Mouse (Mus musculus) frontal cortex, adult (tissue): ENCODE data around the gene Sugct.

Experiments
- ATAC-seq: cut with Nextera tagmentation; 2 replicates; pipeline ENCODE4 v1.9.2; 2017; ENCODE audit warnings: mild to moderate bottlenecking, moderate library complexity, mixed read lengths; ENCODE audit not compliant: low TSS enrichment

Gene Sugct

GRCm38 (mm10) chr13:17296460-17296859, 398.9 kb downstream of the Sugct start:
- no peak for ATAC-seq

- ATAC-seq: no peak
Observed at GRCm38 (mm10) chr13:17291057-17291456, 404.3 kb downstream of the Sugct start.

- ATAC-seq: no peak
Observed at GRCm38 (mm10) chr13:17288377-17288776, 407.0 kb downstream of the Sugct start.

DNA sequence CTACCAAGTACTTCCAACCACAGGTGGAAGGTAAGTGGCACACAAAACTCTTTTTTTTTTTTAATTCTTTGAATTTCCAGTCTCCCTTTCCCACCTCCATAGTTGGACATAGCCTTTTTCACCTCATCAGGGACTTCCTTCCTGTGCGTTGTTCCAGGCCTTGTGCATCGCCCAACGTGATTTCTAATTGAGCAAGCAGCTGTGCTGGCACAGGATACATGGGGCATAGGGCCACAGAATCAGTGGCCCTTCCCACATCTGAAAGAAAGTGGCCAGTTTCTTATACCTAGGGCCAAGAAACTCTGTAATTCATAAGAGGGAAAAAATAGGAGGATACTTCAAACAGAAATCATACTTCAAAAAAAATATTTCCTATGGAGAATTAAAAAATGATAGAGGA, 449.4 kb downstream of the Sugct start:
- no peak for ATAC-seq

GRCm38 (mm10) chr13:17216524-17216923, 478.8 kb downstream of the Sugct start:
- no peak for ATAC-seq

DNA sequence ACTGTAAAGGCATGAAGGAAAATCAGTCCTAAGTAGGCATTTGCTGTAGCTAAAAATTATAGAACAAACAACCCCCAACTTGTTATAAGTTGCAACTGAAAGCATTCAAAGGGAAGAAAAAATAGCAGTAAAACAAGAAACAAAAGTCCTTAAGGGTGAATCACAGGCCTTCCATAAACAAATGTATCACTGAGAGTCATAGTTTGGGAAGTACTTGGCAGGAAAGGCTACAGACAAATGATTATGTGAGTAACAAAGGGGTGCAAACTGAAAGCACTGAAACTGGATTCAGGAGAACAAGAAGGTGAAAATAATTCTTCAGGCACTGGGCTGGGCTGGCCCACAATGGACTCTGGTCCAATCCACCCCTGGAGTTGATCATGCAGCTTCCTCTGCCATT, 482.7 kb downstream of the Sugct start:
- ATAC-seq: no peak

DNA sequence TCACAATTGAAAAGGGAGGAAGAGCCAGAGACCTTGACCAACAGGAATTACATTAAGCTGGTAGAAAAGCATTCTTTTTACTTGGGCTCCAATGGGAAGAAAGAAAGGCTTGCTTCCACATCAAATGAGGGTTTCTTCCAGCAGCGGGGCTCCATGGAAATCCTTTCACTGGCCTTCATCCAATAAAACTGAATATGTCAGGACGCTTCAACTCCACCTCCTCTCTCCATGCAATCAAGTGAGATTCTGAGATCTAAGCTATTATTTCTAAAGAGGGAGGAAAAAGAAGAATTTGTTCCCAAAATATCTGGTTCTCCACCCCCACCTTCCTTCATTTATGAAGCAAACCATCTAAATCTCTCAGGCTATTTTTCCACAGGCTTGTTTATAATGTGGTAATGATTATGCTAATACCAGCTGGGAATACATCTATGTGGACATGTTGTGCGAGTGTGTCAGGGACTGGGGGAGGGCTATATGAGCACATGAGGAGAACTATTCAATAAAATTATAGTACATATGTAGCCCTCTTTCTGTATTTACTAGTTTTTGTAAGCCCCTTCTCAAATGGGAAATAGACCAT, 505.1 kb downstream of the Sugct start:
- no peak for ATAC-seq

- no peak for ATAC-seq
Observed at GRCm38 (mm10) chr13:17185253-17185652, 510.1 kb downstream of the Sugct start.

DNA sequence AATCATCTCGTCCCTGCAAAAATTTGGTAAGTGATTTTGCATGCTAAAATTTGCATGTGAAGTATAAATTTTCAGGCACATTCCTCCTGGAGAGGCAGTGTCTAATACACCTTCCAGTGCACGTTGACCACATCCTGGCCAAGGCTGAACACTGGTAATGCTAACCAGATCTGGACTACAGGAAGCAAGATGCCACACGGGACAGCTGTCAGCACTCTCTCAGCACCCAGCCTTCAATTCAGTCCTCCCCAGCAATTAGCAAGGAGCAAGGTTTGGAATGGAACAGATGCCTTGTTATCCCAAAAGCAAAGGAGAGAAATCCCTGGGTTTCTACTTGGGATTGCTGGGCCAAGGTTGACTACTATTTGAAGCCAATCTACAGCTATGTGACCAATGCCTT, 529.4 kb downstream of the Sugct start:
- ATAC-seq: no peak

- ATAC-seq: no peak
Observed at GRCm38 (mm10) chr13:17164721-17165120, 530.6 kb downstream of the Sugct start.

GRCm38 (mm10) chr13:17146441-17146992, 548.8 kb downstream of the Sugct start:
- ATAC-seq: no peak

DNA sequence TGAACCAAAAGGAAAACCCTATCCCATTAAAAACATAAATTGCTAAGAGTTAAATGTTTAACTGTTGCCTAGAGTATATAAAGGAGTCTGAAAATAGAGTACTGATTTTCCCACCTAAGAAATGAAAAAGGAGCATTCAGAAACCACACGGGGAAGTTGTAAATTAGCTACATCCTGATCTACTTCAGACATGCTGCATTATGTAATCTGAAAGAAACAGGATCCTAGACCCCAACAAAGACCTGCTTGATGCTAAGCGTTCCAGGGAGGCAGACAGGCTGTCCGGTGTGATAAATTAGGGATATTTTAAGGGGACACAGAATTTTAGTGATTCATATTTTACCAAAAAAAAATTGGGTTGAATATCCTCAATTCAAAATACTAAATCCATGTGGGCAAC, 579.3 kb downstream of the Sugct start:
- ATAC-seq: no peak

GRCm38 (mm10) chr13:17102372-17102771, 593.0 kb downstream of the Sugct start:
- ATAC-seq: no peak

DNA sequence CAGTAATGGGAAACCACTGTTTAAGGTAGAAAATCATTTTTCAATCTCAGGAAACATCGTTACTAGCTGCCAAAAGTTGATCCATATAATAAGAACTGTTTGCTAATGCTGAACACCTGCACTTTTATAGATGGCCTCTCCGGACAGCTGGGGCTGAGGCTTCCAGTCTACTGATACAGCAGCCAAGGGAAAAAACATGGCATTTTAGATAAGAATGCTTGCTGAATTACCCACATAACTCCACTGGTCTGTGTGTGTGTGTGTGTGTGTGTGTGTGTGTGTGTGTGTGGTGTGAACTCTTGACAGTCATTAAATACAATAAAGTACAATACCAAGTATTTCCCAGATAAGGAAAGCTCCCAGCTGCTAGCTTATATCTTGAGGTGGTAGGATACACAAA, 608.8 kb downstream of the Sugct start:
- ATAC-seq: no peak

- no peak for ATAC-seq
Observed at GRCm38 (mm10) chr13:17086146-17086545, 609.2 kb downstream of the Sugct start.

DNA sequence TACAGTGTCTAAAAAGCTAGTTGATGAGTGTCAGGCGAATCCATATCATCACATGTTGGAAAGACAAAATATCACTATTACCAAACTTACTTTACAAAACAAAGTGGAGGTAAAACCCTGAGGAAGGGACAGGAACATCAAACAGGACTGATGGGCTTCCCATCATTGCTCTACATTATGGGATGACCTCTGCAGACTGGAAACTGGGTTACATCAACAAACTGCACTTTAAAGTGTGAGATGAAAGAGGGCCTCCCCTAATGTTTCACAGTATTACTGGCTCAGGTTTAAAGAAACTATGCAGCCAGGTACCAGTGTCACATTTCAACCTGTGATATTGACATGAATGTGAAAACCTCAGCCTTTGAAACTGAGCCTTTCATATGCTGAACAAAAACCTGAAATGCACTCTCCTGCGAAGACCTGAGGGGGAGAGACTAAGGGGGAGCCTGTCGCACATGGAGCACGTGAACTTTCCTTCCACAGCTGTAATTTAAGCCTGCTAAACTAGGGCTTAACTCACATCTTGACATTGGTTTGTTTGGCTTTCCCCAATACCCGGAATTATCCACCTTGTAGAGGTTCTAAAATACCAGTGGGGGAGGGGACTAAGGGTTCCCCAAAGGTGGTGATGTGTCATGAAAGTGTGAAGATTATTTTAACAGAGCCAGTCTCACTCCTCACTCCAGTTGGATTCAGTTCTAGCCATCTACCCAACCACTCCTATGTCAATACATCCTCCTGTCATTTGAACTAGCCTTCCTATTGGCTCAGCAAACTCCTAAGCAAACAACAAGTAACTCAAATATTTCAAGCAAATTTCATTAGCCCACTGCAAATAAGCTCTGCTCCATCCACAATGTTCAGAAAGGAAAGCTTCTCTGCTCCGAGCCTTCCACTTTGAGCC, 610.2 kb downstream of the Sugct start:
- no peak for ATAC-seq

DNA sequence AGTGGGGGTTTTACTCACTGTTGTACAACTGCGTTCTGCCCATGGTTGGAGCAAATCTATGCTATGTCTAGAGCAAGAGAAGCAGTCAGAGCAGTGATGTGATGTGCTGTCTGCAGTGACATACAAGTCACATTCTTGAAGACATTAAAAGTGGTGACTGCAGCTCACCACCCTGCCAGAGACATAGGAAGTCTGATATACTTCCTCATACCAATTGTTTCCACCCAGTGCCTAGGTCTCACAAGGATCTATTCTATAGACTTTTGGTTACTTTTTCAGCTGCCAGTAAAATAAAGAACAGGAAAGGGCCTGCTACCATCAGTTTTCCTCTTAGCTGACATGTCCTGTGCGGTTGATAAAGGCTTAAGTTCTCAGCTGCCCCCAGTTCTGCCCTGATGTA, 613.7 kb downstream of the Sugct start:
- ATAC-seq: no peak

DNA sequence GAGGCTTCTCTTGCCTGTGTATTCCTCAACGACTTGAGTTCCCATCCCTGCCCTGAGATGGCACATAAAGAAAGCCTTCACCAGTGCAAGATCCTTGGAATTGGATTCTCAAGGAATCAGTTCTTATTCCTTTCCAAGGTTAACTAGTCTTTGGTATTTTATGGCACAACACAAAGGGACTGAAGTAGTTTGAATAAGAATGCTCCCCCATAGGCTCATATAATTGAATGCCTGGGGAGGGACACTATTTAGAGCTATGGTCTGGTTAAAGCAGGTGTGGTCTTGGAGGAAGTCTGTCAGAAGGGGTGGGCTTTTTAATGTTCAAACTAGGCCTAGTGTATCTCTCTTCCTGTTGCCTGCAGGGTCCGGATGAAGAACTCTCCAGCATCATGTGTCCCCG, 629.8 kb downstream of the Sugct start:
- ATAC-seq: no peak

- ATAC-seq: peak; percentile 94
Observed at GRCm38 (mm10) chr13:17056650-17057049, 638.7 kb downstream of the Sugct start.

- ATAC-seq: no peak
Observed at GRCm38 (mm10) chr13:17043426-17044224, 651.7 kb downstream of the Sugct start.

- ATAC-seq: no peak
Observed at GRCm38 (mm10) chr13:17042332-17042731, 653.0 kb downstream of the Sugct start.

GRCm38 (mm10) chr13:17039727-17040126, 655.6 kb downstream of the Sugct start:
- ATAC-seq: 0 out of 2 replicates have a peak, but pooled peaks have one; percentile 65
